Mouse (Mus musculus) spleen, adult 2 months (tissue): ENCODE measurements at regions not wholly inside any gene's neighbourhood (a gene's known extent, or its start where the extent isn't known, plus 50 kb on each side); places are given as distances from the start of the nearest gene placed in this dataset.

ENCODE experiments used
- CTCF ChIP-seq: fragments of 200-500 bp; IDR thresholded peaks from 2 replicates; pipeline ENCODE4 v1.5.1; 2011; ENCODE audit warnings: mild to moderate bottlenecking, inconsistent platforms; ENCODE audit not compliant: insufficient read depth, insufficient read length, insufficient replicate concordance; ENCODE audit errors: extremely low read depth
- POLR2A ChIP-seq: fragments of 200-500 bp; IDR thresholded peaks from 2 replicates; pipeline ENCODE4 v1.6.1; 2011; ENCODE audit warnings: low read depth, low read length, inconsistent platforms

GRCm38 (mm10) chr9:46824703-46825102 is 173.8 kb upstream of the Gm4791 start:
- TF ChIP-seq CTCF (no peak), POLR2A (no peak)
